Mouse (Mus musculus) B cell, adult (primary cell): ENCODE measurements around the gene Msh6. TPM values are rescaled to one million over a fixed set of nuclear protein-coding genes. Genes with fewer than 3 reads are reported as not detected.

ENCODE experiments used
- total RNA-seq: library from RNA; stranded (reverse); gene quantifications from 4 replicates; pipeline ENCODE4 v1.2.4, GENCODE M21; 2023; ENCODE audit not compliant: inconsistent age

Msh6 gene
- total RNA-seq = 31.1 to 32.3 TPM (median 31.2 TPM) in 4 replicates

GRCm38 (mm10) chr17:87974629-87975228, at the start of gene Msh6:
Msh6 (plus strand) TSS chr17:87975062.

Other genes starting within 250 kb of the Msh6 start
- not detected in 4 replicates for gene Kcnk12, start 177.1 kb upstream of the Msh6 start, total RNA-seq
- not detected in 4 replicates for gene Rpl36-ps4, start 54.1 kb upstream of the Msh6 start, total RNA-seq
- gene Fbxo11, start 90.2 kb downstream of the Msh6 start, total RNA-seq = 148 to 167 TPM (median 160 TPM) in 4 replicates